Mouse (Mus musculus): ENCODE measurements around the gene Surf1. TPM values are rescaled to one million over a fixed set of nuclear protein-coding genes. Genes with fewer than 3 reads are reported as not detected.
A peak's percentile ranks its signal among the peaks of the same experiment; 100 is the strongest.

Surf1 gene
- polyA plus RNA-seq, 1 experiment from 2014 or later, result 98.9 TPM

DNA sequence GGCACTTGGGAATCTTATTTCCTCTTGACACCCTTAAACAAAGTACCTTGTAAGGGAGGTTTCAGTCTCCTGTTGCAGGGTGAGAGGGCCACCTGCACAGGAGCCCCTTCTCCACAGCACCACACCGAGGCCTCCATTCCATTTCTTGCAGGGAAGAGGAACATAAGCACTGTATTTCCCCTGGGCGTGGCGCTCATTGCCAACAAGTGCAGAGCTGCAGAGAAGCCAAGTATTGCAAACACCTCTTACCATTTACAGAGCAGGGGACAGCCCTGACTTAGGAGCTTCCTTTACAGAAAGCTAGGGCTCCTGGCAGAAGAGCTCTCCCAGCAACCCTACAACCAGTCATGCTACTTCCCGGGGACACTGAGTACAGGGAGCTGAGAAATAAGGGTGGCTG is 35.9 kb upstream of the Surf1 start:
- H3K27me3 ChIP-seq (replicated peaks; ENCODE audit: control insufficient read depth, insufficient read depth, low read length), result no peaks in the 10 kb centered on the region
- WGBS, result 95% methylated on average over 4 of the region's 4 CpGs
- no peak overlapping the region for H3K27ac ChIP-seq (ENCODE audit: low read depth, low read length)
- no peak for ATAC-seq
- H3K9me3 ChIP-seq (ENCODE audit: control insufficient read depth, low read length), result no peaks in the 10 kb centered on the region
- no peak overlapping the region for H3K4me2 ChIP-seq (ENCODE audit: low read length)
- H3K4me3 ChIP-seq (ENCODE audit: low read length), result no peak overlapping the region
- peaks cover 28% of the 10 kb centered on the region for H3K36me3 ChIP-seq (ENCODE audit: control insufficient read depth, insufficient read depth, low read length)
- H3K9ac ChIP-seq (ENCODE audit: low read depth, low read length), result no peak overlapping the region
- H3K4me1 ChIP-seq (ENCODE audit: control insufficient read depth, insufficient read depth, low read depth, low read length), result no peaks in the 10 kb centered on the region

DNA sequence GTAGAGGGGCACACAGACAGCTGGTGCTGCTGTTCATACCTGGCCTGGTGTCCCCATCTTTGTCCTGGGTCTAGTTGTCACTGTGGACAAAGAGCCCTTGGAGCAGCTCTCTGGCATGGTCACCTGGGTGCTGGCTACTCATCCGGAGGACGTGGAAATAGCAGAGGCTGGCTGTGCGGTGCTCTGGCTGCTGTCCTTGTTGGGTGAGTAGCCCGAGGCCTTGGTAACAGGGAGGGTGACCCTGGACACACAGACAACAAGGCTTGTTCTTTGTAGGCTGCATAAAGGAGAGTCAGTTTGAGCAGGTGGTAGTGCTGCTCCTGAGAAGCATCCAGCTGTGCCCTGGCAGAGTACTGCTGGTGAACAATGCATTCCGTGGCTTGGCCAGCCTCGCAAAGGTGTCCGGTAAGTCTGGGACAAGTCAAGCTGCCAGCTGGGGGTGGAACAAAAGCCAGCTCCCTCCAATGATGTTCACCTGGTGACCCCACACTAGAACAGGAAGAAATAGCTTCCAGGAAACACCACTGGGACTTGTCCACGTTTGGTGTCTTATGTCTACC is 35.1 kb upstream of the Surf1 start:
- Histone ChIP-seq H3K4me3 (ENCODE audit: low read length) (no peak overlapping the region), H3K4me2 (ENCODE audit: low read length) (no peak overlapping the region), H3K27me3 (replicated peaks; ENCODE audit: control insufficient read depth, insufficient read depth, low read length) (no peaks in the 10 kb centered on the region), H3K4me1 (ENCODE audit: control insufficient read depth, insufficient read depth, low read depth, low read length) (no peaks in the 10 kb centered on the region), H3K27ac (ENCODE audit: low read depth, low read length) (no peak overlapping the region), H3K9ac (ENCODE audit: low read depth, low read length) (no peak overlapping the region), H3K9me3 (ENCODE audit: control insufficient read depth, low read length) (no peaks in the 10 kb centered on the region), H3K36me3 (ENCODE audit: control insufficient read depth, insufficient read depth, low read length) (peaks cover 25% of the 10 kb centered on the region)
- no peak for ATAC-seq
- WGBS, result 90% methylated on average over 8 of the region's 8 CpGs

DNA sequence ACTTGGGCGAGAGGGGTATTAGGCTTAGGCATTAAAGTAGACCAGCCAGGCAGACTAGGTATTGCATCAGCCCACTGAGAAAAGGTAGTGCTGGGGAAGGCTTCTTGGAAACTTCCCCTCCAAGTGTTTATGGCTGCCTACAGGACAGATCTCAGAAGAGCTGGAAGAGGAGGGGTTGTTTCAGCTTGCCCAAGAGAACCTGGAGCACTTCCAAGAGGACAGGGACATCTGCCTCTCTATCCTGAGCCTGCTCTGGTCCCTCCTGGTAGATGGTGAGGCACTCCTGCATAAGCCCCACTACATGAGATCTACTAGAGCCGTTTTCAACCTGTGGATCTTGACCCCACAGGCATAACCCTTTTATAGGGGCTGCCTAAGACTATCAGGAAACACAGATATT is 34.1 kb upstream of the Surf1 start:
- no peak overlapping the region for H3K27ac ChIP-seq (ENCODE audit: low read depth, low read length)
- H3K4me1 ChIP-seq (ENCODE audit: control insufficient read depth, insufficient read depth, low read depth, low read length), result no peaks in the 10 kb centered on the region
- H3K4me3 ChIP-seq (ENCODE audit: low read length), result no peak overlapping the region
- 93% methylated on average over 2 of the region's 2 CpGs for WGBS
- H3K27me3 ChIP-seq (replicated peaks; ENCODE audit: control insufficient read depth, insufficient read depth, low read length), result no peaks in the 10 kb centered on the region
- no peaks in the 10 kb centered on the region for H3K9me3 ChIP-seq (ENCODE audit: control insufficient read depth, low read length)
- H3K36me3 ChIP-seq (ENCODE audit: control insufficient read depth, insufficient read depth, low read length), result peaks cover 20% of the 10 kb centered on the region
- H3K4me2 ChIP-seq (ENCODE audit: low read length), result no peak overlapping the region
- ATAC-seq, result no peak
- H3K9ac ChIP-seq (ENCODE audit: low read depth, low read length), result no peak overlapping the region

DNA sequence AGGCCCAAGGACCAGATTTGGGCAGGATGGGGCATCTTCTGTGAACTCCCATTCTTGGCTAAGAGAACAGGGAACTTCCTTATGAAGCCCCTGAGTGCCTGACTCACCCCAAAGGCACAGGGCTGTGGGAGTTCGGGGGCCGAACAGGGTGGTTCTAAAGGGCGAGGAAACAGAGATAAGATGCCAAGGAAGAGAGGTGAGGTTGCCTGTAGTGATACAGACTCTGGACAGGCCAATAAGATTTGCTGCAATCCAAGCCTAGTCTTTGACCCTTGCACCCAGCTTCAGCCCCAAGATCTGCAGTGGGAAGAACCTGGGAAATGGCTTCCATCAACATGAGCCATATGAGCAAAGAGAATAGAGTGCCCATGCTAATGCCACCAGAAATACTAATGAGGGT is 26.9 kb upstream of the Surf1 start:
- H3K9me3 ChIP-seq (ENCODE audit: control insufficient read depth, low read length), result no peaks in the 10 kb centered on the region

DNA sequence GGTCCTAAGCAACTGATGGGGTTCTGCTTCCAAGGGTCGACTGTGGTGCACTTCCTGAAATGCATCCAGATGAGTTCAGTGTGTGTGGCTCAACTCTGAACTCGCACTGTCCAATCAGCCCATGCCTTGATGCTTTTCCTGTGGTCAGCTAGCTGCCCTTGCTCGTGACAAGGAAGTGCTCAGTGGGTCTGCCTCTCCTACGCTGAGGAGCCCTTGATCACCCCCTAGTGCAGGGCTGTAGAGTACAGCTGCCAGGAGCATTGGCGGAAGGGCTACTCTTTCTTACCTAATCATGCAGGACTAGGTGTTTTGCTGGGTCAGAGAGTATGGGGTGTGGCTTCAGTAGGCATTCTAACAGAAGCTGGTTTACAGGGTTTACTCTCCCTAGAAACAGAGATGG is 25.2 kb upstream of the Surf1 start:
- H3K9ac ChIP-seq (ENCODE audit: low read depth, low read length), result no peak overlapping the region
- no peak for ATAC-seq
- no peaks in the 10 kb centered on the region for H3K4me1 ChIP-seq (ENCODE audit: control insufficient read depth, insufficient read depth, low read depth, low read length)
- no peak overlapping the region for H3K4me3 ChIP-seq (ENCODE audit: low read length)
- H3K4me2 ChIP-seq (ENCODE audit: low read length), result no peak overlapping the region
- 0 out of 2 replicates have a peak, but pooled peaks cover under 1% of the 10 kb centered on the region for H3K36me3 ChIP-seq (ENCODE audit: control insufficient read depth, insufficient read depth, low read length)
- no peak overlapping the region for H3K27ac ChIP-seq (ENCODE audit: low read depth, low read length)
- 46% methylated on average over 5 of the region's 5 CpGs for WGBS
- H3K27me3 ChIP-seq (replicated peaks; ENCODE audit: control insufficient read depth, insufficient read depth, low read length), result no peaks in the 10 kb centered on the region
- H3K9me3 ChIP-seq (ENCODE audit: control insufficient read depth, low read length), result no peaks in the 10 kb centered on the region

More for the DNA sequence above, 26.9 kb upstream of the Surf1 start:
- Histone ChIP-seq H3K27ac (ENCODE audit: low read depth, low read length) (no peak overlapping the region), H3K36me3 (ENCODE audit: control insufficient read depth, insufficient read depth, low read length) (0 out of 2 replicates have a peak, but pooled peaks cover 2% of the 10 kb centered on the region), H3K4me2 (ENCODE audit: low read length) (no peak overlapping the region), H3K4me1 (ENCODE audit: control insufficient read depth, insufficient read depth, low read depth, low read length) (no peaks in the 10 kb centered on the region), H3K9ac (ENCODE audit: low read depth, low read length) (no peak overlapping the region), H3K4me3 (ENCODE audit: low read length) (no peak overlapping the region), H3K27me3 (replicated peaks; ENCODE audit: control insufficient read depth, insufficient read depth, low read length) (no peaks in the 10 kb centered on the region)
- no peak for ATAC-seq
- 96% methylated on average over 3 of the region's 3 CpGs for WGBS

DNA sequence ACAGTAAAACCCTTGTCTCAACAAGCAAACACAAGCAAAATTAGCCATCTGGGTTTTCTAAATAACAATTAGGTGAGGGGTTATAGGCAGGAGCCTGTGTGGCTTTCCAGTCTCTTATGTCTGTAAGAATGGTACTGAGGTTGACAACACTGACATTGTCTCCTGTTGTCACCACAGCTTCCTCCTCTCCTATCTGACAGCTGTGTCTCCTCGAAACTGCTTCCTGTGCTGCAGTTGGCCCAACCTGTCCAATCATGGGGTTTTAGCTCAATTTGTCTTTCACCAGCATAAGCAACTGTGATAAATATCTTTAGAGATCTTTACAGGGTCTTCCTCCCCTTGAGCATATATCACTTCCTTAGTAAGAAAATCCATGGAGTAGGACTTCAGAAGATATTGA is 20.1 kb upstream of the Surf1 start:
- no peak overlapping the region for H3K27ac ChIP-seq (ENCODE audit: low read depth, low read length)
- H3K4me2 ChIP-seq (ENCODE audit: low read length), result no peak overlapping the region
- no peak overlapping the region for H3K9ac ChIP-seq (ENCODE audit: low read depth, low read length)
- H3K9me3 ChIP-seq (ENCODE audit: control insufficient read depth, low read length), result no peaks in the 10 kb centered on the region
- no peaks in the 10 kb centered on the region for H3K36me3 ChIP-seq (ENCODE audit: control insufficient read depth, insufficient read depth, low read length)
- no peaks in the 10 kb centered on the region for H3K27me3 ChIP-seq (replicated peaks; ENCODE audit: control insufficient read depth, insufficient read depth, low read length)
- no peak for ATAC-seq
- 80% methylated on average over 1 of the region's 1 CpGs for WGBS
- H3K4me1 ChIP-seq (ENCODE audit: control insufficient read depth, insufficient read depth, low read depth, low read length), result peaks cover 11% of the 10 kb centered on the region
- no peak overlapping the region for H3K4me3 ChIP-seq (ENCODE audit: low read length)

DNA sequence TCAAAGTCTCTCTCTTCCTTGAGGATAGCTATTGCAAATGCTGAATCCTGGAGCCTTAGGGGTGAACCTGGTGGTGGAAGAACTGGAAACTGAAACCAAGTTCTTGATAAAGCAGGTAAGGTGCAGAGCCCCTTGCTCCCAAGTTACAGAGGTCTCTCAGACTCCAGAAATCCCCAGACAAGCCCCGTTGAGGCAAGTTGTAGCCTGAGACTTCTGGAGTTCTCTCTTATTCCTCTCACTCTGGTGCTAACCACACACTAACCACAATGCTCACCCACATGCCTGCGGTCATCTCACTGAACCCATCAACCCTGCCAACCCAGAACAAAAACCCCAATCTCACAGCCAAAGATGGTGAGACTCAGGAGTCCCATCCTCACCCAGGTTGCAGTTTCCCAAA is 19.0 kb upstream of the Surf1 start:
- no peak overlapping the region for H3K4me3 ChIP-seq (ENCODE audit: low read length)
- peaks cover 3% of the 10 kb centered on the region; the same call in 1 of the 2 replicates for H3K36me3 ChIP-seq (ENCODE audit: control insufficient read depth, insufficient read depth, low read length)
- H3K4me2 ChIP-seq (ENCODE audit: low read length), result no peak overlapping the region
- WGBS, result 97% methylated on average over 2 of the region's 2 CpGs
- H3K27ac ChIP-seq (ENCODE audit: low read depth, low read length), result no peak overlapping the region
- no peaks in the 10 kb centered on the region for H3K9me3 ChIP-seq (ENCODE audit: control insufficient read depth, low read length)
- H3K27me3 ChIP-seq (replicated peaks; ENCODE audit: control insufficient read depth, insufficient read depth, low read length), result no peaks in the 10 kb centered on the region
- H3K4me1 ChIP-seq (ENCODE audit: control insufficient read depth, insufficient read depth, low read depth, low read length), result peaks cover 22% of the 10 kb centered on the region
- no peak overlapping the region for H3K9ac ChIP-seq (ENCODE audit: low read depth, low read length)
- ATAC-seq, result no peak

DNA sequence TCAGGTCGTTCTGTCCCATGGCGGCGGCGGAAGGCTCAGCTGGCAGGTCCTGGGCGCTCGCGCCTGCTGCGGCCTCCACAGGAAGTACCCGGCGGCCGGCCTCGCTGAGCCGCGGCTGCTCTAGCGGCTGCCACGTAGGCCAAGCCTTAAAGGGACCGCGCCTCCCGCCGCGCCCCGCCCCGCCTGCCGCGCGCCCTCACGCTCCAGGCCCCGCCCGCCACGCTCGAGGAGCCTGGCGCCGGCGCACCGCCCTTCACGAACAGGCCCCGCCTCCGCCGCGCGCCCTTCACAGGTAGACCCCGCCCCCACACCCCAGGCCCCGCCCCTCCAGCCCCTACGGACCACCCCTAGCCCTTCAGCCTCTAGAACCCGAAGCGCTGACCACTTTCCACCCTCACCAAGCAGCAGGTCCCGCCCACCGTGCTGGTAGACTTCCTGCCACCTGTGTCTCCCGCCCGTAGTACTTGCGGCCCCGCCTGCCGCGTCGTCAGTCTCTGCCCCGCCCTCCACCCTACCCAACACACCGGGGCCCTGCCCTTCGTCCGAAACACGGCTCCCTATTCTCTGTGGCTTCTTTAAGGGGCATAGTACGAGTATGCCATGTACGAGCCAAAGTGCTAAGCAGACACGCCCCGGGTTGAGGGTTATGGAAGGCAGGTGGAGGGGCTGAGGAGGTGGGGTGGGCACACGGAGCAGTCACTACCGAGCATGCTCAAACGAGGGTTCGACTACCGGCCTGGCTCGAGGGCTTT is 17.1 kb upstream of the Surf1 start, which contains the start of the genes Surf4 and Stkld1:
Gene Surf4, minus strand, starts transcription at position 625 of the 752 bp plus-strand sequence.
Gene Stkld1, plus strand, starts transcription at position 744 of the 752 bp plus-strand sequence.
- Histone ChIP-seq H3K36me3 (ENCODE audit: control insufficient read depth, insufficient read depth, low read length) (peaks cover 3% of the 10 kb centered on the region; the same call in 1 of the 2 replicates), H3K9me3 (ENCODE audit: control insufficient read depth, low read length) (no peaks in the 10 kb centered on the region), H3K4me2 (ENCODE audit: low read length) (peak within 1 kb of the TSS; percentile 86), H3K4me3 (ENCODE audit: low read length) (peak within 1 kb of the TSS; percentile 98), H3K4me1 (ENCODE audit: control insufficient read depth, insufficient read depth, low read depth, low read length) (peaks cover 22% of the 10 kb centered on the region), H3K9ac (ENCODE audit: low read depth, low read length) (peak within 1 kb of the TSS; percentile 90), H3K27ac (ENCODE audit: low read depth, low read length) (peak within 1 kb of the TSS; percentile 79), H3K27me3 (replicated peaks; ENCODE audit: control insufficient read depth, insufficient read depth, low read length) (no peaks in the 10 kb centered on the region)
- peak; percentile 97 for ATAC-seq
- under 1% methylated on average over 42 of the region's 70 CpGs for WGBS

DNA sequence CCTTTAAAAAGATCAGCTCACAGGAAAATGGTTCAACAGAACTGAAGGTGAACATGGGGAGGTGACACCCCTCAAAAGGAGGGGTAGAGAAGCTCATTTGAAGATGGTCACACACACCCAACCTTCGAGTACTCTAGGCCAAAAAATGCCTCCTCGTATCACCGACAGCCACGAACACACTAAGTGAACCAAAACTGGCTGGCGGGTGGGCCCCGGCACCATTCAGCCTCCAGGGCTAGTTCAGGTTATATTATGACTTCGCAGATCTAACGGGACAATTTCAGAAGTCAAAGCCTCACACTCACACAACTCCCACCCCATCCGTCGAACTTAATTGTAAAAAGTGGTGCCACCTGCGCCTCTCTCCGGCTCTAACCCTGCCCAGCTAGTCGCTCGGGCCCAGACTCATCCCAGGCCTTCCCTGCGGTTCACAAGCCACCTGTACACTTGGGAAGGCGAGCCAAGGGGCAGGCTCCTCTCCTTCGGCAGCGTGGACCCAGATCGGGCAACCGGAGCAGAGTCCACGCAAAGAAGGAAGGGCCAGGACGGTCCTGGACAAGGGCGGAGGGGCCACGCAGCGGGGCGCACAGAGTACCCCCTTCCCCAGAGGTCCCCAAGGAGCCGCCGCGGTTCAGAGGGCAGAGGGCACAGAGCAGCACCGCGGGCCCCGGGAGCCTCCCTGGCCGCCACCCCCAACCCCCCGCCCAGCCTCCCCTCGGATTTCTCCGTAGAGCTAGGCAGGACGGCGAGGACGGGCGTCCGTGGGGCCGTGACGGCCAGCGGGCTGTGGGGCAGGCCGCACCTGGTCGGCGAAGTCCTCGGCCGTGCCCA is 16.4 kb upstream of the Surf1 start:
- Histone ChIP-seq H3K4me1 (ENCODE audit: control insufficient read depth, insufficient read depth, low read depth, low read length) (peaks cover 22% of the 10 kb centered on the region), H3K9me3 (ENCODE audit: control insufficient read depth, low read length) (no peaks in the 10 kb centered on the region), H3K9ac (ENCODE audit: low read depth, low read length) (peak overlapping the region; percentile 90), H3K4me2 (ENCODE audit: low read length) (peak overlapping the region; percentile 86), H3K27ac (ENCODE audit: low read depth, low read length) (peak overlapping the region; percentile 79), H3K4me3 (ENCODE audit: low read length) (peak overlapping the region; percentile 98), H3K36me3 (ENCODE audit: control insufficient read depth, insufficient read depth, low read length) (peaks cover 3% of the 10 kb centered on the region; the same call in 1 of the 2 replicates), H3K27me3 (replicated peaks; ENCODE audit: control insufficient read depth, insufficient read depth, low read length) (no peaks in the 10 kb centered on the region)
- 2% methylated on average over 36 of the region's 49 CpGs for WGBS
- peak; percentile 61 for ATAC-seq

Data from hindbrain, embryonic 16.5 days (tissue).